Mouse (Mus musculus): ENCODE results near the gene Dock3. TPM values are rescaled to one million over a fixed set of nuclear protein-coding genes. Genes with fewer than 3 reads are reported as not detected.
"Not testable (repeated sequence)": the region's sequence is repeated elsewhere in the genome, so short reads cannot be mapped to it uniquely, and the experiment has no call there.

Dock3 gene
- polyA plus RNA-seq, 1 experiment from 2014 or later: 0.41 TPM

GRCm38 (mm10) chr9:107174831-107175230 is 56.9 kb downstream of the Dock3 start:
- not testable (repeated sequence) for ATAC-seq (ENCODE audit: insufficient number of reproducible peaks, low FRiP score, low TSS enrichment, low read depth); H3K27ac ChIP-seq; H3K36me3 ChIP-seq; H3K27me3 ChIP-seq; H3K9me3 ChIP-seq; H3K9ac ChIP-seq; H3K4me3 ChIP-seq; H3K4me1 ChIP-seq; H3K4me2 ChIP-seq
- 89% methylated on average over 1 of the region's 1 CpGs for WGBS

GRCm38 (mm10) chr9:107165792-107166191 is 65.9 kb downstream of the Dock3 start:
- Histone ChIP-seq H3K4me2 (no peak overlapping the region), H3K9me3 (no peaks in the 10 kb centered on the region), H3K9ac (no peak overlapping the region), H3K4me1 (no peaks in the 10 kb centered on the region), H3K27me3 (no peaks in the 10 kb centered on the region), H3K27ac (no peak overlapping the region), H3K36me3 (no peaks in the 10 kb centered on the region), H3K4me3 (no peak overlapping the region)
- 85% methylated on average over 4 of the region's 4 CpGs for WGBS
- no peak for ATAC-seq (ENCODE audit: insufficient number of reproducible peaks, low FRiP score, low TSS enrichment, low read depth)

- Histone ChIP-seq H3K4me1 (no peaks in the 10 kb centered on the region), H3K4me2 (no peak overlapping the region), H3K4me3 (no peak overlapping the region), H3K9ac (no peak overlapping the region), H3K9me3 (no peaks in the 10 kb centered on the region), H3K36me3 (no peaks in the 10 kb centered on the region), H3K27ac (no peak overlapping the region), H3K27me3 (no peaks in the 10 kb centered on the region)
- WGBS: 13% methylated on average over 3 of the region's 3 CpGs
- ATAC-seq (ENCODE audit: insufficient number of reproducible peaks, low FRiP score, low TSS enrichment, low read depth): no peak
Observed at GRCm38 (mm10) chr9:107164825-107165224, 66.9 kb downstream of the Dock3 start.

- not testable (repeated sequence) for H3K4me2 ChIP-seq; ATAC-seq (ENCODE audit: insufficient number of reproducible peaks, low FRiP score, low TSS enrichment, low read depth); H3K9me3 ChIP-seq; H3K36me3 ChIP-seq; H3K4me3 ChIP-seq; H3K27me3 ChIP-seq; H3K4me1 ChIP-seq; H3K9ac ChIP-seq; H3K27ac ChIP-seq
- 81% methylated on average over 4 of the region's 4 CpGs for WGBS
Observed at GRCm38 (mm10) chr9:107156388-107156787, 75.3 kb downstream of the Dock3 start.

GRCm38 (mm10) chr9:107112791-107113190 is 118.9 kb downstream of the Dock3 start:
- Histone ChIP-seq H3K9ac (no peak overlapping the region), H3K4me1 (no peaks in the 10 kb centered on the region), H3K4me2 (no peak overlapping the region), H3K36me3 (no peaks in the 10 kb centered on the region), H3K27ac (no peak overlapping the region), H3K9me3 (no peaks in the 10 kb centered on the region), H3K4me3 (no peak overlapping the region), H3K27me3 (no peaks in the 10 kb centered on the region)
- no peak for ATAC-seq (ENCODE audit: insufficient number of reproducible peaks, low FRiP score, low TSS enrichment, low read depth)
- 62% methylated on average over 3 of the region's 3 CpGs for WGBS

- Histone ChIP-seq H3K4me2 (no peak overlapping the region), H3K4me1 (no peaks in the 10 kb centered on the region), H3K27ac (no peak overlapping the region), H3K4me3 (no peak overlapping the region), H3K27me3 (no peaks in the 10 kb centered on the region), H3K9ac (no peak overlapping the region), H3K36me3 (no peaks in the 10 kb centered on the region), H3K9me3 (no peaks in the 10 kb centered on the region)
- WGBS: 54% methylated on average over 2 of the region's 2 CpGs
- ATAC-seq (ENCODE audit: insufficient number of reproducible peaks, low FRiP score, low TSS enrichment, low read depth): no peak
Observed at GRCm38 (mm10) chr9:107112056-107112455, 119.7 kb downstream of the Dock3 start.

- no peaks in the 10 kb centered on the region for H3K36me3 ChIP-seq
Observed at GRCm38 (mm10) chr9:107099487-107099886, 132.2 kb downstream of the Dock3 start.

GRCm38 (mm10) chr9:107089451-107089850 is 142.3 kb downstream of the Dock3 start:
- not testable (repeated sequence) for H3K4me2 ChIP-seq; H3K27me3 ChIP-seq; ATAC-seq (ENCODE audit: insufficient number of reproducible peaks, low FRiP score, low TSS enrichment, low read depth); H3K36me3 ChIP-seq; H3K4me3 ChIP-seq; H3K9ac ChIP-seq; H3K4me1 ChIP-seq; H3K27ac ChIP-seq; H3K9me3 ChIP-seq
- 60% methylated on average over 17 of the region's 17 CpGs for WGBS

More at GRCm38 (mm10) chr9:107099487-107099886, 132.2 kb downstream of the Dock3 start:
- H3K27me3 ChIP-seq: no peaks in the 10 kb centered on the region
- no peak overlapping the region for H3K4me2 ChIP-seq
- H3K4me1 ChIP-seq: no peaks in the 10 kb centered on the region
- no peaks in the 10 kb centered on the region for H3K9me3 ChIP-seq
- no peak for ATAC-seq (ENCODE audit: insufficient number of reproducible peaks, low FRiP score, low TSS enrichment, low read depth)
- WGBS: 66% methylated on average over 6 of the region's 6 CpGs
- H3K4me3 ChIP-seq: no peak overlapping the region
- H3K9ac ChIP-seq: no peak overlapping the region
- no peak overlapping the region for H3K27ac ChIP-seq

GRCm38 (mm10) chr9:107087531-107087930 is 144.2 kb downstream of the Dock3 start:
- Histone ChIP-seq H3K9me3 (no peaks in the 10 kb centered on the region), H3K4me1 (no peaks in the 10 kb centered on the region), H3K4me3 (no peak overlapping the region), H3K9ac (no peak overlapping the region), H3K27ac (no peak overlapping the region), H3K36me3 (no peaks in the 10 kb centered on the region), H3K27me3 (no peaks in the 10 kb centered on the region), H3K4me2 (no peak overlapping the region)
- WGBS: 80% methylated on average over 2 of the region's 2 CpGs
- no peak for ATAC-seq (ENCODE audit: insufficient number of reproducible peaks, low FRiP score, low TSS enrichment, low read depth)

- Histone ChIP-seq H3K9me3 (no peaks in the 10 kb centered on the region), H3K27me3 (no peaks in the 10 kb centered on the region), H3K36me3 (no peaks in the 10 kb centered on the region), H3K27ac (no peak overlapping the region), H3K9ac (no peak overlapping the region), H3K4me1 (no peaks in the 10 kb centered on the region), H3K4me2 (no peak overlapping the region), H3K4me3 (no peak overlapping the region)
- 90% methylated on average over 2 of the region's 2 CpGs for WGBS
- ATAC-seq (ENCODE audit: insufficient number of reproducible peaks, low FRiP score, low TSS enrichment, low read depth): no peak
Observed at GRCm38 (mm10) chr9:107037947-107038346, 193.8 kb downstream of the Dock3 start.

GRCm38 (mm10) chr9:107027586-107027985 is 204.1 kb downstream of the Dock3 start:
- Histone ChIP-seq H3K4me3 (no peak overlapping the region), H3K9ac (no peak overlapping the region), H3K27me3 (no peaks in the 10 kb centered on the region), H3K36me3 (no peaks in the 10 kb centered on the region), H3K4me2 (no peak overlapping the region), H3K4me1 (no peaks in the 10 kb centered on the region), H3K9me3 (no peaks in the 10 kb centered on the region), H3K27ac (no peak overlapping the region)
- 66% methylated on average over 2 of the region's 2 CpGs for WGBS
- no peak for ATAC-seq (ENCODE audit: insufficient number of reproducible peaks, low FRiP score, low TSS enrichment, low read depth)

GRCm38 (mm10) chr9:107009841-107010240 is 221.9 kb downstream of the Dock3 start:
- Histone ChIP-seq H3K9me3 (no peaks in the 10 kb centered on the region), H3K9ac (no peak overlapping the region), H3K36me3 (no peaks in the 10 kb centered on the region), H3K4me2 (no peak overlapping the region), H3K4me1 (no peaks in the 10 kb centered on the region), H3K27me3 (no peaks in the 10 kb centered on the region), H3K4me3 (no peak overlapping the region), H3K27ac (no peak overlapping the region)
- 64% methylated on average over 4 of the region's 4 CpGs for WGBS
- no peak for ATAC-seq (ENCODE audit: insufficient number of reproducible peaks, low FRiP score, low TSS enrichment, low read depth)

- no peaks in the 10 kb centered on the region for H3K27me3 ChIP-seq
- H3K36me3 ChIP-seq: no peaks in the 10 kb centered on the region
- no peak for ATAC-seq (ENCODE audit: insufficient number of reproducible peaks, low FRiP score, low TSS enrichment, low read depth)
- H3K9ac ChIP-seq: no peak overlapping the region
- H3K4me2 ChIP-seq: no peak overlapping the region
- 84% methylated on average over 2 of the region's 2 CpGs for WGBS
- H3K4me3 ChIP-seq: no peak overlapping the region
- H3K27ac ChIP-seq: no peak overlapping the region
- no peaks in the 10 kb centered on the region for H3K9me3 ChIP-seq
- H3K4me1 ChIP-seq: no peaks in the 10 kb centered on the region
Observed at GRCm38 (mm10) chr9:107003187-107003586, 228.5 kb downstream of the Dock3 start.
